Mouse (Mus musculus): ENCODE results near the gene Mdm2.

- no peak for TF ChIP-seq CTCF (IDR thresholded peaks at IDR 0.05; ENCODE audit: low read depth, low read length)
- no peak for TF ChIP-seq POLR2A (IDR thresholded peaks at IDR 0.05; ENCODE audit: extremely low read depth, insufficient read depth, low read length)
These were observed 71.3 kb downstream of the Mdm2 start for GRCm38 (mm10) chr10:117639221-117639599.
